Mouse (Mus musculus) 416B (cell line): ENCODE measurements around the gene Myo1g.

Experiments
- DNase-seq: peaks from one replicate; pipeline ENCODE4 v3.0.0; 2011; ENCODE audit warnings: low read depth

Myo1g gene

GRCm38 (mm10) chr11:6488041-6488684 lies 32.6 kb downstream of the Myo1g start:
- no peak for DNase-seq

GRCm38 (mm10) chr11:6487496-6487895 lies 33.3 kb downstream of the Myo1g start:
- no peak for DNase-seq

- no peak for DNase-seq
Measured at GRCm38 (mm10) chr11:6486916-6487315, 33.8 kb downstream of the Myo1g start.

GRCm38 (mm10) chr11:6484244-6484959 lies 36.4 kb downstream of the Myo1g start:
- no peak for DNase-seq

- no peak for DNase-seq
Measured at GRCm38 (mm10) chr11:6483103-6483502, 37.7 kb downstream of the Myo1g start.

- no peak for DNase-seq
Measured at GRCm38 (mm10) chr11:6481669-6482185, 39.0 kb downstream of the Myo1g start.

DNA sequence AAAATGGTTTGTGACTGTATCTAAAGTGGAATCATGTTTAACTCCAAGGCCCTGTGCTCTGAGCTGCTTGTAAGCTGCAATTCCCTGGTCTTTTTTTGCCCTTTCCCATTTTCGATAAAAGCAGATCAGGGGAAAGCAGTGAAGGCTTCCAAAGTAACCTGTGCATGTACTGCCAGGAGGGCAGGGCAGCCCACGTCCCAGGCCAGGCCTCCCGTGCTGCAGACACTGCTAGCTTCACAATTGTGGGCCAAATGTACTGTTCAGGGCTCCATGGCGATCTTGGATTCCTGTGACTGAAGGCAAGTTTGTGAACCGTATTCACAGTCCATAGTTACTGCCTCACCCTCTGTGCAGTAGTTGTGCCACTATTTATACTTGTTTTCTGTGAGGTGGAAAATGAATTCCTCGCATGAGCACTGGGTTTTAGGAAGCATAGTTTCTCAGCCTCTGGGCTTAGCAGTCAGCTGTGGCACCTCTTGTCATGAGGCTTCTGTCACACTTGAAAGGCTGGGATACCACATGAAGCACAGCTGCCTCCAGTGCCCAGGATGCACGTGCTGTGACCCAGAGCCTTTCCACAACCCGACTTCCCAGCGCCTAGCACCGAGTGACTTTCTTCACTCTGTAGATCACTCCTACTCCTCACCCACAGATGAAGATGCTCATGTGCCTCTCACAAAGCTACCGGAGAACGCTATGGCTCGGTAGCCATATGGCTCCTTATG lies 39.9 kb downstream of the Myo1g start:
- DNase-seq = no peak

DNA sequence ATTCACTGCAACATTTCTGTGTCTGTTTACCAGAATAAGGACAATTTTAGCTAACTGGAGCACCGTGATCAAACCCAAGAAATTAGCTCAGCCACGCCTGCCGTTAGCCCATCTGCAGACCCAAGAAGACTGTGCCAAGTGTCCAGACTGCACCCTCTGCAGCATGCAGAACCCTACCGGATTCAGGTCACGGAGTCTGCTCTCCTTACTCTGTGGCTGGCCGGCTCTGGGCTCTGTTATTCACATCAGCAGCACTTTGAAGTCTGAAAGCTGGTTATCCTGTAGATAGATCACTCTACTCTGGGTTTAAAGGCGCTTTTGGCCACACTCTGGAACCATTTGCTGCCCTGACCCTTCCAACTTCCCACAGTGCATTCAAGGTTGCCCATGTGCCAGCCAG lies 40.6 kb downstream of the Myo1g start:
- DNase-seq = no peak

DNA sequence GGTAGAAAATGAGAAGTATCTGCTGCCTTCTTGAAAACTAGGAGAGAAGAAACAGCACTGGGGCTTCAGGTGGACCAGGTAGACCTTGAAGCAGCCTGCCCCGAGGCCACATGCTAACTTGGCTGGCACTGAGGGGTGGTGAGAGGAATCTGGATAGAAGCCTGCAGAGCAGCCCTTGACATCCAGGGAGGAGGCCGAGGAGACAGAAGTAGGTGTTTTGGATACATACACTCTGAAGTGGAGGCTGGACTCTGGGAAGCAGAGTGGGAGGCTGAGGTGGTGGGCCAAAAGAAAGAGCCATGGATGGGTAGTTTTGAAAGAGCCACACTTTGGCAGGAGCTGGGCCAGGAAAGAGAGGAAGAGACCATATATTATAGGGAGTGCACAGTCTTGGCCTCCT lies 41.5 kb downstream of the Myo1g start:
- DNase-seq = no peak

DNA sequence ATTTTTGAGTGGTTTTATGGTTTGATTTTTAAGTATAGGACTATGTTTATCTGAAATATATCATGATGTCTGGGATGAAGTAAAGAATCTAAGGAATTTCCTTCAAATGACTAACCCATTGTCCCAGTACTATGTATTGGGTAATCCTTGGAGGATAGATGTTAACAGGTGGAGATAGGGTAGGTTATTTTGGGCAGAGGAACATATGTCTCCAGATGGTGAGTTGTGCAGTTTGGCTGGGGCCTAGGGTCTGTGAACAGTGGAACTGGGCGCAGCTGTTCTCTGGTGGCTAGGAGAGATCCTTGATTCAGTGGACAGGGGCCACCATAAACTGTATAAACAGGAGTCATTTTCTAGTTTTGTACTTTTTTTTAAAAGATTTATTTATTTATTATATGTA lies 43.4 kb downstream of the Myo1g start:
- DNase-seq = no peak

DNA sequence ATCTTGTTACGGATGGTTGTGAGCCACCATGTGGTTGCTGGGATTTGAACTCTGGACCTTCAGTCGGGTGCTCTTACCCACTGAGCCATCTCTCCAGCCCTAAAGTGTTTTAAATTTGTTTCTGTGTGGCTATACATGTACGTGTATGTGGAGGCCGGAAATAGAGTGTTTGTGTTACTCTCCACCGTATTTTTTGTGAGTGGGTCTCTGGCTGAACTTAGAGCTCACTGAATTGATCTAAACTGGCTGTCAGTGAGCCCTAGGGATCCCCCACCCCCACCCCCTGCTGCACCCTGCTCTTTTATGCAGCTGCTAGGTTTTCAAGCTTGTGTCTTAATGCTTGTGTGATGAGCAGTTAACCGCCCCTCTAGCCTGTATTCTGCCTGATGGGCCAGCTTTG lies 43.9 kb downstream of the Myo1g start:
- no peak for DNase-seq

- DNase-seq = peak; percentile 86
Measured at GRCm38 (mm10) chr11:6475867-6476484, 44.8 kb downstream of the Myo1g start, which contains the start of gene Purb. Gene Purb, minus strand, starts transcription at chr11:6475917.

GRCm38 (mm10) chr11:6474874-6475731 lies 45.7 kb downstream of the Myo1g start:
- DNase-seq = peak; percentile 59

- no peak for DNase-seq
Measured at GRCm38 (mm10) chr11:6474381-6474780, 46.4 kb downstream of the Myo1g start.

GRCm38 (mm10) chr11:6472076-6472475 lies 48.7 kb downstream of the Myo1g start:
- DNase-seq = peak; percentile 70

DNA sequence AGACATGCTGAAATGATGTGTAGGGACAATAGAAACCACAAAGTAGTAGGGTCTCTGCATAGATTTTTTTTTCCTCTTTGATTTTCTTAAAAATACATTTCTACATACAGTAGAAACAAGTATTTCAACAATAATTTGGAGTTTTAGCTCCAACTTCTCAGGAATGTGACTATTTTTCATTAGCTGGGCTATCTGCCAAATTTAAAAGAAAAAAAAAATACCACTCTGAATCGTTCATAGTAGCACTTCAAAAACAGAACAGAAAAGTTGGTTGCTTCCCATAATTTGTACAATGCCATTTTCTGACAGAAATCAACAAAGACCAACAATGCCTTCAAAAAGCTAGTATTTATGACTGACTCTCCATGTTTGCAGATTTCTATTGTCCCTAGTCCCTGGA lies 49.3 kb downstream of the Myo1g start:
- no peak for DNase-seq

DNA sequence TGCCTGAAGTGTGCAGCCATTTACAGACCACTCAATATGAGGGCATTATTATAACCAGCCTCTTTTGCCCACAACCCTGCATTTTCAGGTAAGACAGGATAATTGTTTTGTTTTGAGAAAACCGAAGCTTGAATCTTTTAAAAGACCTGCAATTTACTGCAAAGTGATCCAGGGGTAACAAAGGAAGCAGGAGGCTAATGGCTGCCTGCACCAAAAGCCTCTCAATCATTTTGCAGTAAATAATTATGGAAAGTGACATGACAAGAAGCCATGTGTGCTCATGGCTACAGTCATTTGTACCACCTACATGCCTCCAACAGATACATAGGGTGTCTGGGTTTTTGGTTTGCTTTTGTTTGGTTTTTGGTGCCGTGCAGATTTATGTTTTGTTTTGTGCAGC lies 49.7 kb downstream of the Myo1g start:
- no peak for DNase-seq

- no peak for DNase-seq
Measured at GRCm38 (mm10) chr11:6468541-6468940, 52.2 kb downstream of the Myo1g start.

- DNase-seq = peak; percentile 90
Measured at GRCm38 (mm10) chr11:6465122-6465521, 55.6 kb downstream of the Myo1g start.

DNA sequence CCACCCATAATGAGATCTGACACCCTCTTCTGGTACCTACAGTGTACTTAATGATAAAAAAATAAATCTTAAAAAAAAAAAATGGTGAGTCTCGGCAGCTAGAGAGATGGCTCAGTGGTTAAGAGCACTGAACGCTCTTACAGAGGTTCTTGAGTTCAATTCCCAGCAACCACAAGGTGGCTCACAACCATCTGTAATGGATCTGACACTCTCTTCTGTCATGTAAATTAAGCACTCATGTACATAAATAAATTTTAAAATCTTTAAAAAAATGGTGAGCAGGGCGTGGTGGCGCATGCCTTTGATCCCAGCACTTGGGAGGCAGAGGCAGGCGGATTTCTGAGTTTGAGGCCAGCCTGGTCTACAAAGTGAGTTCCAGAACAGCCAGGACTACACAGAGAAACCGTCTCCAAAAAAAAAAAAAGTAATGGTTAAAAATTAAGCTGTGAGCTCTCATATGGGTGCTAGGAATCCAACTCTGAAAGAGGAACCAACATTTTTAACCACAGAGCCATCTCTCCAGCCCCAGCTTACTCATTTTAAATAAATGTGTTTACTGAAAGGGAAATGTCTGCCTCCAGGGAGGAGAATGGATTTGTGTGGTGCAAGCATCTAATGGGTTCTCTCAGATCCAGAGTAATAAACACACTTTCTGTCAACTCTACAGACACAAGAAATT lies 57.5 kb downstream of the Myo1g start:
- DNase-seq = peak; percentile 43
